Mouse (Mus musculus) G1E (cell line): ENCODE measurements around the gene Tcta.

Source experiments
- CTCF ChIP-seq: IDR thresholded peaks from 2 replicates; pipeline ENCODE4 v1.5.1; 2012; ENCODE audit warnings: low read depth, low read length, inconsistent platforms, mixed read lengths
- GATA1 ChIP-seq: IDR thresholded peaks from 2 replicates; pipeline ENCODE4 v1.6.1; 2012; ENCODE audit warnings: borderline replicate concordance, low read length, inconsistent platforms, mixed read lengths
- TAL1 ChIP-seq: conservative IDR thresholded peaks from 2 replicates; pipeline ENCODE4 v1.6.1; 2012; ENCODE audit warnings: low read depth, low read length, inconsistent platforms, mixed read lengths

GRCm38 (mm10) chr9:108347024-108347423 is 41.1 kb upstream of the Tcta start:
- TF ChIP-seq TAL1, result no peak
- no peak for TF ChIP-seq CTCF
- no peak for TF ChIP-seq GATA1
